8 mouse cellular contexts compared by ENCODE assay signal in genomic region chr4:120570438-120571069, GRCm38 (mm10). TPM values are rescaled to one million over a fixed set of nuclear protein-coding genes. Genes with fewer than 3 reads are reported as not detected.
DNase-seq lines count a peak whose midpoint lies in the region; ATAC-seq lines count a peak whose summit lies in the region.

No protein-coding gene starts in this region.

- H3K4me3 ChIP-seq in kidney, embryonic 15.5 days (replicated peaks) = peak overlapping the region; percentile 94
- H3K4me3 ChIP-seq in hindbrain, embryonic 12.5 days = peak overlapping the region; percentile 63
- peak overlapping the region; percentile 79 for H3K4me3 ChIP-seq in midbrain, embryonic 13.5 days (replicated peaks)

- WGBS in kidney, embryonic 15.5 days = under 1% methylated on average over 27 of the region's 27 CpGs
- 2% methylated on average over 27 of the region's 27 CpGs for WGBS in hindbrain, embryonic 12.5 days
- WGBS in midbrain, embryonic 13.5 days = 1% methylated on average over 27 of the region's 27 CpGs

- H3K9ac ChIP-seq in kidney, embryonic 15.5 days = peak overlapping the region; percentile 85
- peak overlapping the region; percentile 79 for H3K9ac ChIP-seq in hindbrain, embryonic 12.5 days
- H3K9ac ChIP-seq in midbrain, embryonic 13.5 days (replicated peaks) = peak overlapping the region; percentile 94

- no peaks in the 10 kb centered on the region for H3K9me3 ChIP-seq in kidney, embryonic 15.5 days (replicated peaks)
- H3K9me3 ChIP-seq in hindbrain, embryonic 12.5 days (replicated peaks) = no peaks in the 10 kb centered on the region
- no peaks in the 10 kb centered on the region for H3K9me3 ChIP-seq in midbrain, embryonic 13.5 days

- H3K4me2 ChIP-seq in kidney, embryonic 15.5 days = peak overlapping the region; percentile 86
- peak overlapping the region; percentile 79 for H3K4me2 ChIP-seq in hindbrain, embryonic 12.5 days (replicated peaks)
- peak overlapping the region; percentile 84 for H3K4me2 ChIP-seq in midbrain, embryonic 13.5 days (replicated peaks)

- H3K27ac ChIP-seq in kidney, embryonic 15.5 days = peak overlapping the region; percentile 96
- H3K27ac ChIP-seq in hindbrain, embryonic 12.5 days = peak overlapping the region; percentile 90
- H3K27ac ChIP-seq in midbrain, embryonic 13.5 days = peak overlapping the region; percentile 95

- no peak for DNase-seq in kidney, postnatal 14 days
- peak; percentile 78 for DNase-seq in R1 (ENCODE audit: low read depth, low spot score)
- DNase-seq in cerebellum, adult 11 months = no peak
- DNase-seq in left cerebral cortex, adult 11 months (ENCODE audit: low spot score) = no peak
- DNase-seq in cerebellum, postnatal 14 days = no peak

- H3K36me3 ChIP-seq in kidney, embryonic 15.5 days = peaks cover 13% of the 10 kb centered on the region; the same call in 1 of the 2 replicates
- no peaks in the 10 kb centered on the region for H3K36me3 ChIP-seq in hindbrain, embryonic 12.5 days
- H3K36me3 ChIP-seq in midbrain, embryonic 13.5 days = peaks cover 3% of the 10 kb centered on the region; the same call in 1 of the 2 replicates

- peaks cover 33% of the 10 kb centered on the region for H3K4me1 ChIP-seq in kidney, embryonic 15.5 days
- peaks cover 19% of the 10 kb centered on the region for H3K4me1 ChIP-seq in hindbrain, embryonic 12.5 days
- peaks cover 25% of the 10 kb centered on the region for H3K4me1 ChIP-seq in midbrain, embryonic 13.5 days (replicated peaks)

- H3K27me3 ChIP-seq in kidney, embryonic 15.5 days = no peaks in the 10 kb centered on the region
- H3K27me3 ChIP-seq in hindbrain, embryonic 12.5 days = no peaks in the 10 kb centered on the region
- H3K27me3 ChIP-seq in midbrain, embryonic 13.5 days = no peaks in the 10 kb centered on the region

- ATAC-seq in kidney, embryonic 15.5 days (replicated peaks; ENCODE audit: low FRiP score) = peak; percentile 63
- ATAC-seq in hindbrain, embryonic 12.5 days (ENCODE audit: low FRiP score) = peak; percentile 75
- peak; percentile 78 for ATAC-seq in midbrain, embryonic 13.5 days

RNA-seq across cellular contexts. Expression of gene Ctps, which starts 0.5 kb away (rescaled TPM):
- 83.1 and 84.0 TPM in 2 replicates for polyA plus RNA-seq in kidney, embryonic 15.5 days (2015; fragmentation: Nextera tagmentation; extraction: Ambion mirVana)
- polyA plus RNA-seq in hindbrain, embryonic 12.5 days (2016; fragmentation: Nextera tagmentation; extraction: Ambion mirVana) = 91.0 and 93.0 TPM in 2 replicates
- polyA plus RNA-seq in midbrain, embryonic 13.5 days (2015; fragmentation: Nextera tagmentation; extraction: Ambion mirVana) = 79.5 and 83.0 TPM in 2 replicates

RNA-seq across cellular contexts. Expression of gene Gm8439, which starts 18.0 kb away (rescaled TPM):
- not detected in 2 replicates for polyA plus RNA-seq in kidney, embryonic 15.5 days (2015; fragmentation: Nextera tagmentation; extraction: Ambion mirVana)
- not detected in 2 replicates for polyA plus RNA-seq in hindbrain, embryonic 12.5 days (2016; fragmentation: Nextera tagmentation; extraction: Ambion mirVana)
- polyA plus RNA-seq in midbrain, embryonic 13.5 days (2015; fragmentation: Nextera tagmentation; extraction: Ambion mirVana) = not detected in 2 replicates

RNA-seq across cellular contexts. Expression of gene Slfnl1, which starts 38.5 kb away (rescaled TPM):
- not detected in 2 replicates for polyA plus RNA-seq in kidney, embryonic 15.5 days (2015; fragmentation: Nextera tagmentation; extraction: Ambion mirVana)
- polyA plus RNA-seq in hindbrain, embryonic 12.5 days (2016; fragmentation: Nextera tagmentation; extraction: Ambion mirVana) = not detected in 2 replicates
- not detected in 2 replicates for polyA plus RNA-seq in midbrain, embryonic 13.5 days (2015; fragmentation: Nextera tagmentation; extraction: Ambion mirVana)
